Mouse (Mus musculus) thymus, postnatal 14 days (tissue): ENCODE results near the gene Scimp.
"Not testable (repeated sequence)": the region's sequence is repeated elsewhere in the genome, so short reads cannot be mapped to it uniquely, and the experiment has no call there.

Source experiments
- DNase-seq: peaks from one replicate; pipeline ENCODE4 v3.0.0; 2021

Scimp gene

DNA sequence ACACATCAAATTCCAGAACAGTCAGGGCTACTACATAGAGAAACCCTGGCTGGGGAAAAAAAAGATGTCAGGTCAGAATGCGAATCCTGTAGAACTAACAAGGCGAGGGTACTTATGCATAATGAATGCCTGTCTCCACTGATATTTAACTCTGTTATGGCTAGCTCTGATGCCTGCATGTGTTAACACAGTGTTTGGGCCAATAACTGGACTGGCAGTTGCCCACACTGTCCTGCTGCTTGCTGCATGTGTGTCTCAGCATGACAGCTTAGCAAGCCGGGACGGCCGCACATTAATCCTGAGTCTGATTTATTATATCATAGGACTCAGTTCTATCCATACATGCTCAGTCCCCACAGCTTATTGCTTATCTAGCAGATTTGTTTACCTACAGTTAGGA, 1.3 kb downstream of the Scimp start:
- DNase-seq, result no peak

DNA sequence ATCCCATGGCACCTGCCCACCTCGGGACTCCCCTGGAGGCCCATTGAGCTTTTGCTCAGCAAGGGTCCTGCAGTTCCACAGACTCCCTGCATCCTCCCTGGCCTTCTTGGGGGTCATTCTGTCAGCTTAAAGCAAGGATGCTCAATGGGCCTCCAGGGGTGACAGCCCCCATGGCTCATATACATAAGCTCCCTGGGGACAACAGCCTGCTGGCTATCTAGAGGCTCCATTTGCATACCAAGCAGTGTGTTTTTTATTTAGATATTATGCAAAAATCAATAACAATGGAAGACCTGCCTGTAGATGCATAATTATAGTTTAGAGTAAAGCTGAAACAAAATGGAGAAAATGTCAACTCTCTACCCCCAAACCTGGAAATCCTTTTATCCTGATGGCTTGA, 3.4 kb downstream of the Scimp start:
- no peak for DNase-seq

DNA sequence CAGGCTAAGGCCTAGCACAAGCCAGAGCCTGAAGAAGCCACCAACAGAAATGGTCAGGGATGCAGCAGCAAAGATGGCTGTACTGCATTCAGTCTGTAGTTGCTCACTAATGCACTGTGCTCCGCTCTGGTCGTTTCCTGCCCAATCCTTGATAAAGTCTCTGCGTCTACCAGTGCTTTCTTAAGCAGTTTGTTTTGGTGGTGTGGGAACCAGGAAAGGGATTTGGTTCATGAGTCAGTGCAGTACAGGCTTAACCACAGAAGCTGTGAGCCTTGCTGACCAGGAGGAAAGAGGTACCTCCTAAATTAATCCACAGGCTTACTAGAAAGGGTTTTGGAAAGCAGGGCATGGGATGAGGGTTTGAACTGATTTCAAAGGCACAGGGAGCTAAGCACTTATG, 4.3 kb downstream of the Scimp start:
- DNase-seq, result no peak

DNA sequence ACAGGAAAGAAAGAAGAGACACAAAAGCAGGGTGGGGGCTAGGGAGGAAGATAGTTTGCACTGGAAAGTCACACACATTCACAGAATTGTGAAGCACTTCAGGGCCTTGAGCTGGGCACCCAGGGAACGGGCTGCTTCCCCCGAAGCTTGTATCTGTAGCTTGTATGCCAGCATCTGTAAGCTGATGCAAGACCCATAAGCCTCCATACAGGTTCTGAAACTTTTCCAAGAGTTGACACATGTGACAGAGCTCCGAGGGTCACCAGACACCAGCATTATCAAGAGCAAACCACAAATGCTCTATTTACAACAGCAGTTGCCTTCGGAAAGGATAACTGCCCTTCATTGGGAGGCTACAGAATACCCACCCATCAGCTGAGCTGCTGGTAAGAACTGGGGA, 4.8 kb downstream of the Scimp start:
- DNase-seq, result no peak

DNA sequence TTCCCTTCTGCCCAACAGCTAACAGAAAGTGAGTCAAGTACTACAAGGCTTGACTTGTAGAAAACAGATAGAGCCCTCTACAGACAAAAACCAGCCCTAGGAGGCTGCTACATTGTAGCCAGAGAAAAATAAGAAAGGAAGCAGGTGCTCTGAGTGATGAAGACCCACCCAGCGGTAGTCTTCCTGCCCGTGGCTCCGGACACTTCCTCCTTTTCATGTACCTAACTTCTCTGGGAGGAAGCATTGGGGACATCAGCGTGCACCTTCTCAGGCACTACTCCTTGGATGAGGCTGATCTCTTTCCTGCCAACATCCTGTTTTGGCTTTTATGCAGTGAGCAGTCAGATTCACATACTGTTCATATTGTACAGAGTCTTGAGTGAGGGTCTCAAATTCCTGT, 5.7 kb downstream of the Scimp start:
- DNase-seq, result no peak

DNA sequence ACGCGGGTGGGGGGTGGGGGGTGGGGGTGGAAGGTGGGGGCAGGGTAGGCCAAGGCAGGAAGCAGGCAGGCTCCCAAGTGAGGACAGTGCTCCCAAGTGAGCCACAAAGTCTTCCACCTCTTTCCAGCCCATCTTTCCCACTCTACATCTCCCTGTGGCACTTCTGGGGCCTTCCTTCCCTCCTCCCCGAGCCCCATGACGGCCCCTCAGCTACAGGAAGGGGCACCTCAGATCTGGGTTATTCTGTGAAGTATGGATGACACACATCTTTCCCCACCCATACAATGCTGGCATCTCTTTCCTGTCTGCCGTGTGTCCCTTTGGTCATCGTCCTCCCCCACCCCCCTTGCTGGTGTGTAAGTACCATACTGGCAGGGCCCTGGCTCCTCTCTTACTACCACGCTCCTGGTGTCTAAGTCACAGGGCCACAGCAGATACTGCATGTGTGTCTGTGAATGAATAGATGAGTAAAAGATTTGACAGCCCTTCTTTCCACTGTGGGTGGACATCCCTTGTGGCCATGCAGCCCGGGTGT, 6.7 kb downstream of the Scimp start:
- peak; percentile 25 for DNase-seq

DNA sequence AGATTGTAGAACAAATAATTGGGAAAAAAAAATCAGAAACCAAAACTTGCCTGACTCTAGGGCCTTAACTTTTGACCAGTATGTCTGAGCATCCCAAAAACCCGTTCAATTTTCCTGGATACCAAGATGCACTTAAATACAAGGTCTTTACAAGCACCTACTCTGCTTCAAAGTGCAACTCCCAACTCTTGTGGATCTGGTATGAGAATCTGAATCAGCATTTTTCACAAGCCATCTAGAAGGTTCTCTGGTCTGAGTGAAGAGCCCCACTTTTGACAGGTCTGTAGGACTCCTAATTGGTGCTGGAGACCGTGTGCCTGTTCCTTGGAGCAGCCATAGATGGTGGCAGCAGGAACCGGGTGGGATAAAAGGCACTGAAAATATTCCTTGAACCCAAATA, 8.0 kb downstream of the Scimp start:
- DNase-seq, result no peak

DNA sequence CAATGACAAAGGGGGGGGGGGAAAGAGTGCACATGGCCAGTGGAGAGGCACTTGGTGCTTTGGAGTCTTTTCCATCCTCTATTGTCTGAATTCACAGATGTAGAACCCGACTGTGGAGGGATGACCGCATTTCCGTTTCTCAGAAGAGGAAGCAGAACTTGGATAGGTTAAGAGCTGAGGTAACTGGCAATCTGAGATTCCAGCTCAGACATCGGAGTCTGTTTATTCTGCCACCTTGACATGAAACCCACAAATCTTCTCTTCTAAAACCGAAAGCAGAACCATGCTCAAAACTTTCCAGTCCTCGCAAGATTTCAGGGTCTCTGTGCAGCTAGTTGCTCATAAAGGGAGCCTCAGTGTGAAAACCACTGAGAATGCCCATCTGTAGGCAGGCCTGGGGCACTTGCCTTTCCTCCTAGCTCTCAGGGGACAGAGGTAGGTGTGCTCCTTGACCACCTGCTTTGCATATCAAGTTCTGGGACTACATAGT, 8.6 kb downstream of the Scimp start:
- peak; percentile 8 for DNase-seq

DNA sequence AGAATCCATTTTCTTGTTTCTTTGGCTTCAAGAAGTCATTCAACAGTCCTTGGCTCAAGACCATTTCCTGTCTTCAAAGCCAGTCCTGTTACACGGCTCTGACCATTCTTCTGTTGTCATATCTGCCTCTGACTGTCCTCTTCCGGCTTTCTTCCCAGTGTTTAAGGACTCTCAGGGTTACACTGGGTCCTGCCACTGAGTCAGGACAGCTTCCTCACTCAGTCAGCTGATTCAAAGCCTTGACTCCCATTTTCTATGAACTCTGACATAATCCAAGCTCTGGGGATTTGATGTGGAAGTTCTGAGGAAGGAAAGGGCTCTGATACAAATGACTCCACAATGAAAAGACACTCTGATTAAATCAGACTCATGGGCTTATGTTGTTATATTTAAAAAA, 9.5 kb downstream of the Scimp start:
- no peak for DNase-seq

DNA sequence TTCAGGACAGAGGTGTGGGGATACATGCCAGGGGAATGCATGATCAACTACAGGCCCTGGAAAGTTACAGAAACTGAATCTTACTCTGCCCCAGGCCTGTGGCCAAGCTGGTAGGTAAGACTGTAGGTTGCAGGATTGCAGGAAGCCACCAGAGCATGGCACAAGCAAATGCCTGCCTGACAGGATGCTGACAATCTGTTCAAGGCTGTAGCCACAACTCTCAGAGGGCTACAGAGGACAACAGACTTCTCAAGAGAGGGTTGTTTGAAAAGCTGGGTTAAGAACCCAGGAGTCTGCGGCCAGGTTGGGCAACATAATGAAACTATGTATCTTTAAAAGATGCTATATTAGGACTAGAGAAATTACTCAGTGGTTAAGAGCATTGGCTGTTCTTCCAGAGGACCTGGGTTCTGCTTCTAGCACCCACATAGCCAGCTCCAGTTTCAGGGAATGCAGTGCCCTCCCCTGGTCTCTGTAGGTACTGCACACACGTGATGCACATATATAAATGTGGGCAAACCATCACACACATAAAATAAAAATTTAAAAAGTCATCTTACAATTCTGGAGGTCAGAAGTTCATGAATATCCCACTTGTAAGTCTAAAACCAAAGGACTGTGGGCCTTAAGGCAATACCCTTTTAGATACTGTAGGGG, 10.1 kb downstream of the Scimp start:
- DNase-seq, result no peak

DNA sequence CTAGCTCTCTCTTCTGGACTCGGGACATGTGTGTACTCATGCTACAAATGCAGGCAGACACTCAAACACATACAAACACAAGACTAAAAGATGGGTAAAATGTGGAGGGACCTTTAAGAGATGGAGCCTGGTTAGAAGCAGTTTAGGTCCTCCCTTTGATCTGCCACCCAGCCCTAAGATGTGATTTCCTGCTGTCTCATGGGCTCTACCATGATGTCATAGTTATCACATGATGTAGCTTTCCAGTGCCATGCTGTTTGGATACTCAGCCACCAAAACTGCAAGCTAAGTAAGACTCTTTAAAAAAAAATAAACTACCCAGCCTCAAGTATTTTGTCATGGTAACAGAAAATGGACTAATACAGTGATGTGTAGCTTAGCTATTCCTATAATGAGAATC, 20.0 kb downstream of the Scimp start:
- DNase-seq, result no peak

DNA sequence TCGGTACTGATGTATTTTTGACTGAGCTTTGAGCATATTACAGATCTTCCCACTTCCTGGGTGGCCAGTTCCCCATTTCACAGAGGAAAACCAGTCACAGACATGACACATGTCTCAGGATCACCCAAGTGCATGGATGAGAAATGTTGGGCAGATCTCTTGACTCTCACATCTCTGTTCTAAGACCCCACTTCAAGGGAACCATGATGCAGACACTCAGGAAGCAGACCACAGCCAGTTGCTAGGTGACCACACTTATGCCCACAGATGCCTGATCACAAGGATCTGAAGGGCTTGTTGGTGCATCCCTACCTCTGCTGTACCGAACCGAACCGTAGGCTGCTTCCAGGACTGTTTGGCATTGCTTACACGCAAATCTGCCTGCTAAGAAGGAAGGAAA, 20.7 kb downstream of the Scimp start:
- no peak for DNase-seq

DNA sequence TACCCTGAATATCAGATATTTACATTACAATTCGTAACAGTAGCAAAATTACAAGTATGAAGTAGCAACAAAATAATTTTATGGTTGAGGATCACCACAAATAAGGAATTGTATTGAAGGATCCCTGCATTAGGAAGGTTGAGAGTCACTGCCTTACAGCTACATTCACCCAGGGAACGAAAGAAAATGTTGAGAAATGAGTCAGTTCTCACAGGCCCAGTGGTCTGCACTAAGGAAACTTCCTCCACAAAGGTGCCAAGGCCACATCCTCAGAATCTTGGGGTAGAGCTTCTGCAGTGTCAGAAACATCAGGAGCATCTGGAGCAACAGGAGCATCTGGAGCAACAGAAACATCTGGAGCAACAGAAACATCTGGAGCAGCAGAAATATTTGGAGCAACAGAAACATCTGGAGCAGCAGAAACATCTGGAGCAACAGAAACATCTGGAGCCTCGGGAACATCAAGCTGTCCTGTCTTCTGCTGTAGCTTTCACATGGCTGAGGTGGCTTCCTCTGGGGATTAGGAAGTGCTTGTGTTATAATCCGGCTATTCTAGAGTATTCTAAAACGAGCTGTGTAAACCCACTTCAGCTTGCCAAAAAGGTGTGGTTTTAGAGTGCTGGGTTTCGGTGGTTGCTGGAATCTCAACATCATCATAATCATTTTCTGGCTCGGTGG, 21.4 kb downstream of the Scimp start:
- no peak for DNase-seq

DNA sequence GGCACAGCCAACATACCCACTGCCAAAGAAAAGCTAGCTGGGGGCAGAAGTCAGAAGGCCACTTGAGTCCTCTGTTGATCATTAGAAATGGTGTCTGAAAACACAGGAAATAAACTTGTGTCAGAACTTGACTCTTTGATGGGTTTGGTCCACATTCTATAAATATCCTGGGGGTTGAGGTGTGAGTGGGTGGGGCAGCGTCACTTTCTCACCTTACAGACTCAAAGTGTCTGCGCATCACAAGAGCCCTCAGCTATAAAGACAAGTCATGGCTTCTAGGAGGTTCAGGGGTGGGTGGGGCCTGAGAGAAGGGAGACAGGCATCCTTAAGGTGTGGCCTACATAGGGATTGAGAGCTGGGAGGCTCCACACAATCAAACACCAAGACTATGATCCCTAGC, 22.0 kb downstream of the Scimp start:
- DNase-seq, result no peak

DNA sequence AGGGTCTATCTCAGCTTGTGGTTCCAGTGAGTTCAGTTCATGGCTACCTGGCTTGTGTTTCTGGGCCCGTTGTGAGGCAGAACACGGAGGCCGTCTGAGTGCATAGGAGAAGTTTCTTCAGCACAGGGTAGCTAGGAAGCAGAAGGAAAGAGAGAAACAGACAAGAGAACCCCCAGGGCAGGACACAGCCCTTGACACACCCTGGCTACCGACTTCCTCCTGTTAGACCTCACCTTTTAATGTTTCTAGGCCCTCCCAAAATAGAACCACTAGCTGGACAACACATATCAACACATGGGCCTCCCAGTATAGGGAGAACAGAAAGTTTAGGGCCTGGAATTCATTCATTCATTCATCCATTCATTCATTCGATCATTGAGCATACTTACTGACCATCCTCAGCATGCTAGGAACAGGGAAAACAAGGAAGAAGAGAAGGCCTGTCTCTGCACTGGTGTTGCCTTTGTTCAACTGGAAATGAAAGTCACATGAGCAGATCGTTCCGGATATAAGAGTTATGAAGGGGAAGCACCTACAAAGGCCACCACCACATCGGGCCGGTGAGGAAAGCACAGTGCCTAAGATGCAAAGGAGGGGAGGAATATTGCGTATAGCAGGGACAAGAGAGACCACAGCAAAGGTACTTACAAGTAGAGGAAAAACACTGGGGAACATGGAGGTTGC, 23.3 kb downstream of the Scimp start:
- no peak for DNase-seq

DNA sequence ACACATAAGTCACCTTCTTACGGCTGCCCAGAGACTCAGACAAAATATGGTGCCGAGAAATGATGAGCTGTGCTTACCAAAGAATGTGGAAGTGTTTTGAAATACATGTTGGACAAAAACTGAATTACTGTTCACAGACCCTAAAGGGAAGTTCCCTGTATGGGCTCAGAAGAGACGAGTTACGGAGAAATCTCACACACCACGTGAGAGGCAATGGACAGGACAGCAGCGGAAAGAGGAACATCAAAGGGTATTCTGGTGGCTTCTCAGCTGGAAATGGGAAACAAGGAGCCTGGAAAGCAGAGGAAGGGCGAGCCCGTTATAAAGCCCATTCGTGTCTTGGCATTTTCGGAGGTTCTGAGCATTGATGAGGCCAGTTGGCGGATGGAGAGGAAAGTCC, 25.3 kb downstream of the Scimp start:
- no peak for DNase-seq

DNA sequence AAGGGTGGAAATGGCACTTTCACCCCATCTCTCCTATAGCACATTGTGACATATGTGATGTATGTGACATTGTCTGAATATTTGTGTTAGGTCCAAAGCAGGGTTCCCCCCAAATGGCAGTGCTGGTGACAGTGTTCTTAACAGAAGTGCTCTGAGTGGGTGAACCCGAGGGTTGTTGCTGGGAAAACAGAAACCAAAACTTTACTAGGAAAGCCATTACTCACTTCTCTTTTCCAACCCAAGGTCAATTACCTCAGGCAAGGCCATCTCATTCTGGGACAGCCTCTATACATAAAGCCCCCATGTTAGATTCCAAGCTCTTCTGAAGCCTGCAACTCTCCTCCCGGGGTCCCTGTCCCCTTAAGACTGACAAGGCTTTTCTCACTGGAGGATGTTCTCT, 26.5 kb downstream of the Scimp start:
- DNase-seq, result no peak

DNA sequence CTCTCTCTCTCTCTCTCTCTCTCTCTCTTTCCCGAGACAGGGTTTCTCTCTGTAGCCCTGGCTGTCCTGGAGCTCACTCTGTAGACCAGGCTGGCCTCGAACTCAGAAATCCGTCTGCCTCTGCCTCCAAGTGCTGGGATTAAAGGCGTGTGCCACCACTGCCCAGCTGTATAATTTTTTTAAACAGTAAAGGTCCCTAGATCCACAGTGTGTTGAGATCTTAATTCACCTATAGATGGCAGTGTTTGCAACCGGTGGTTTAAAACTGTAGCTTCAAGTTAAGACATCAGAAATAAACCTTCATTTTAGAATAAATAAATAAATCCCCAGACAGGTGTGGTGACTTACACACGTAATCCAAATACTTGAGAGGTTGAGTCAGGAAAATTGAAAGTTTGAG, 34.3 kb downstream of the Scimp start:
- not testable (repeated sequence) for DNase-seq

DNA sequence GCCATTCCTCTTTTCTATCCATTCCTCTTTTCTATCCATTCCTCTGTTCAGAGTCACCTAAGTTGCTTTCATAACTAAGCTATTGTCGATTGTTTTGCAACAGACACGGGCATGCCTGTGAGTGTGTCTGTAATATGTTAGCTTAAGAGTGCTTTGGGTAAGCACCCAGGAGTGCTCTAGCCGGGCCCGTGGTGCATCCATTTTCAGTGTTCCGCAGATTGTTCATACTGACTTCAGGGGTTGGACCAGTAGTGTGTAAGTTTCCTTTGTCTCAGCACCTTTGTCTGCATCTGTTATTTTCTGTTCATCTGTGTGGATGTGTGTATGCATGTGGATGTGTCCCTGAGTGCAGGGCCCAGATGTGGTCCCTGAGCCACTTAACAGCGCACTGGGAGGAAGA, 34.8 kb downstream of the Scimp start:
- no peak for DNase-seq

DNA sequence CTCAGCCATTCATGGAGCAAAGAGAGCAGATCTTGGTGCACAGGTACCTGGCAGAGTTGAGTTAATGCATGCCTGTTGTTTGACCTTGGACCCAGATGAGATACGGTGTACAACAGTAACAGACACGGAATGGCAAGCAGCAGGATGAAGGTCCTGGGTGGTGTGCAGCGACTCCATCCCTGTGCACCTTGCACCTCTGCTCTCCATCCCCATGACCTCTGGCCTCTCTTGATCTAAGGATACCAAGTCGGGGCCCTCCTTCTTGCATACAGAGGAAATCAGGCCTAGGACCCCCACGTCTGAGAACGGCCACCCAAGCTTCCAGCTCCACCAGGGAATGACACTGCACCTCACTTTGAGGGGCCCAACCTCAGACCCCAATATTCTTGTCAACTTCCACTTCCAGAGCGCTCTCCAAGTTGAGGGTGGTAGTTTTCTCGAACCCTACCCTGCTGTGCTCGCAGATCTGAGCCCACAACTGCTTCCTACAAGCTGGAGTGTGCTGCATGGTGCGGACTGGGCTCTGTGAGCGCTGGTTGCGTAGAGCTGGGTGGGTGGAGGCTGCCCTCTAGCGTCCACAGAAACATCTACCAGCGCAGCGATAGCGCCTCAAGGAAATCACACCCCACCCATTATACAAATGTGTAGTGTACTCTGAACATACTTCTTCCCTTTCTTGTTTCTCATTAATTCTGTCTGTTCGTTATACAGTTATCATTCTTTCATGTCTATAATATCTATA, 35.4 kb downstream of the Scimp start:
- DNase-seq, result peak; percentile 78

DNA sequence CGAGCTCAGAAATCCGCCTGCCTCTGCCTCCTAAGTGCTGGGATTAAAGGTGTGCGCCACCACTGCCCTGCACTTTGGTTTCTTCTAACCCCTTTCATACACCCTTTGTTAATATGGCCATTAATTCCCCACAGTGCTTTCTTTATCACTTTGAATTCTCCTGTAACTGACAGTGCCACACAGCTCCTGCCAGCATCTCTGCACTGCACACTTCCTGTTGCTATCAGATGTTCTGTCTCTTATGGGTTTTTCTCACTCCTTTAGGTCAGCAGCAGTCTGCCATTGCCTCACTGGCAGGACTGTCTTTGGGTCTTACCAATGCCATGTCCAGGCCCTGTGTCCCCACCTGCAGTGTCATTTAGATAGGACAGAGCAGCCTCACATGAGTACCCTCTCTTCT, 41.6 kb downstream of the Scimp start:
- DNase-seq, result no peak

DNA sequence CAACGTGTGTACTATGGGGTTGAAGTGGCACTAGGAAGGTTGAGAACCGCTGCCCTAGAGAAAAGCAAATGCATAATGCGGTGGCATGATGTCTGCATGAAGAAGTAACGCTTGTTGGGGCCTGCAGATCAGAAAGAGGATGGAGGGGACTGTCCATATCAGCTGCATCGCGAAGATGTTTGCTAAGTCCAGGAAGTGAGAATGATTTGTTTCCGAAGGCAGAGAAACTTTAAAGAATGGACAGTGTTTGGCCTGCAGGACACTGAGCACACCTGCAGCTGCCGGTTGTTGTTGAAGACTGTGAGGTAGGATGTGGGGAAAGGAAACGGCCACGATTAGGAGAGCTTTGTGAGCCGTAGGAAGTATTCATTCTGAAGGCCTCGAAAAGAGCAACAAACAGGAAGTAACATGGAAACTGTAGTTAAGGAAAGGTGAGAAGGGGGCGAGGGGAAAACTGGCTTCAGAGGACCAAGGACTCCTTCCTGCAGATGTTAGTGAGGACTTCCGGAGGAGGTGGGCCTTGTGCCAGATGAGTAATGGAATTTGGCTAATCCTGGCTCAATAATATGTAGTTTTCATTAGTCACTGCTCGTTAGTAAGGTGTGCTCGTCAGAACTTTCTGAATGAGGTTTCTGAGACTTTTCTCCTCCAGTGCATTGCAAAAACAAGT, 46.5 kb downstream of the Scimp start:
- DNase-seq, result peak; percentile 37
